Mouse (Mus musculus): ENCODE results near the gene Acot6. TPM values are rescaled to one million over a fixed set of nuclear protein-coding genes. Genes with fewer than 3 reads are reported as not detected.
A peak's percentile ranks its signal among the peaks of the same experiment; 100 is the strongest.

Acot6 gene
- polyA plus RNA-seq, 1 experiment from 2014 or later = 1.4 TPM

- Histone ChIP-seq H3K9me3 (no peaks in the 10 kb centered on the region), H3K4me2 (no peak overlapping the region), H3K4me1 (no peaks in the 10 kb centered on the region), H3K36me3 (peaks cover 28% of the 10 kb centered on the region), H3K9ac (no peak overlapping the region), H3K27me3 (no peaks in the 10 kb centered on the region), H3K27ac (no peak overlapping the region), H3K4me3 (no peak overlapping the region)
- 90% methylated on average over 7 of the region's 7 CpGs for WGBS
- no peak for ATAC-seq (ENCODE audit: insufficient number of reproducible peaks, insufficient read depth, low FRiP score, low TSS enrichment, low read depth)
These were observed 36.7 kb downstream of the Acot6 start for GRCm38 (mm10) chr12:84137131-84137530.

GRCm38 (mm10) chr12:84140135-84140534 lies 39.7 kb downstream of the Acot6 start:
- Histone ChIP-seq H3K27me3 (no peaks in the 10 kb centered on the region), H3K4me3 (no peak overlapping the region), H3K9me3 (no peaks in the 10 kb centered on the region), H3K4me2 (no peak overlapping the region), H3K36me3 (peaks cover 35% of the 10 kb centered on the region), H3K9ac (no peak overlapping the region), H3K4me1 (no peaks in the 10 kb centered on the region), H3K27ac (no peak overlapping the region)
- 72% methylated on average over 4 of the region's 4 CpGs for WGBS
- no peak for ATAC-seq (ENCODE audit: insufficient number of reproducible peaks, insufficient read depth, low FRiP score, low TSS enrichment, low read depth)

- no peaks in the 10 kb centered on the region for H3K9me3 ChIP-seq
- no peak for ATAC-seq (ENCODE audit: insufficient number of reproducible peaks, insufficient read depth, low FRiP score, low TSS enrichment, low read depth)
- H3K9ac ChIP-seq = no peak overlapping the region
- H3K4me3 ChIP-seq = no peak overlapping the region
- H3K27me3 ChIP-seq = no peaks in the 10 kb centered on the region
- no peak overlapping the region for H3K4me2 ChIP-seq
- 88% methylated on average over 4 of the region's 4 CpGs for WGBS
- H3K4me1 ChIP-seq = no peaks in the 10 kb centered on the region
- no peak overlapping the region for H3K27ac ChIP-seq
- peaks cover 29% of the 10 kb centered on the region for H3K36me3 ChIP-seq
These were observed 40.8 kb downstream of the Acot6 start for GRCm38 (mm10) chr12:84141271-84141670.

GRCm38 (mm10) chr12:84142281-84143050 lies 42.0 kb downstream of the Acot6 start:
- Histone ChIP-seq H3K36me3 (peaks cover 18% of the 10 kb centered on the region), H3K9ac (no peak overlapping the region), H3K4me2 (no peak overlapping the region), H3K27ac (no peak overlapping the region), H3K4me1 (no peaks in the 10 kb centered on the region), H3K27me3 (no peaks in the 10 kb centered on the region), H3K4me3 (no peak overlapping the region), H3K9me3 (no peaks in the 10 kb centered on the region)
- 52% methylated on average over 14 of the region's 14 CpGs for WGBS
- no peak for ATAC-seq (ENCODE audit: insufficient number of reproducible peaks, insufficient read depth, low FRiP score, low TSS enrichment, low read depth)

GRCm38 (mm10) chr12:84147954-84148621 lies 47.6 kb downstream of the Acot6 start, which contains the start of gene Pnma1:
Gene Pnma1, minus strand, starts transcription at chr12:84148489.
- H3K4me3 ChIP-seq = peak within 1 kb of the TSS; percentile 54
- peak within 1 kb of the TSS; percentile 95 for H3K4me2 ChIP-seq
- no peak within 1 kb of the TSS for H3K27ac ChIP-seq
- no peaks in the 10 kb centered on the region for H3K9me3 ChIP-seq
- peaks cover 25% of the 10 kb centered on the region for H3K4me1 ChIP-seq
- H3K9ac ChIP-seq = peak within 1 kb of the TSS; percentile 72
- H3K27me3 ChIP-seq = no peaks in the 10 kb centered on the region
- H3K36me3 ChIP-seq = peaks cover 29% of the 10 kb centered on the region
- ATAC-seq (ENCODE audit: insufficient number of reproducible peaks, insufficient read depth, low FRiP score, low TSS enrichment, low read depth) = peak; percentile 54; the same call in 1 of the 2 replicates
- WGBS = under 1% methylated on average over 50 of the region's 50 CpGs

GRCm38 (mm10) chr12:84148622-84149012 lies 48.2 kb downstream of the Acot6 start:
- Histone ChIP-seq H3K27ac (no peak overlapping the region), H3K27me3 (no peaks in the 10 kb centered on the region), H3K36me3 (peaks cover 32% of the 10 kb centered on the region), H3K4me2 (peak overlapping the region; percentile 95), H3K4me1 (peaks cover 25% of the 10 kb centered on the region), H3K9ac (peak overlapping the region; percentile 72), H3K9me3 (no peaks in the 10 kb centered on the region), H3K4me3 (peak overlapping the region; percentile 54)
- no peak for ATAC-seq (ENCODE audit: insufficient number of reproducible peaks, insufficient read depth, low FRiP score, low TSS enrichment, low read depth)
- 14% methylated on average over 10 of the region's 10 CpGs for WGBS

GRCm38 (mm10) chr12:84149971-84150370 lies 49.5 kb downstream of the Acot6 start:
- Histone ChIP-seq H3K9me3 (no peaks in the 10 kb centered on the region), H3K36me3 (peaks cover 39% of the 10 kb centered on the region), H3K4me2 (no peak overlapping the region), H3K27me3 (no peaks in the 10 kb centered on the region), H3K4me3 (no peak overlapping the region), H3K9ac (0 out of 2 replicates have a peak overlapping the region, but pooled peaks have one; percentile 1), H3K27ac (no peak overlapping the region), H3K4me1 (peaks cover 25% of the 10 kb centered on the region)
- no peak for ATAC-seq (ENCODE audit: insufficient number of reproducible peaks, insufficient read depth, low FRiP score, low TSS enrichment, low read depth)
- 85% methylated on average over 15 of the region's 15 CpGs for WGBS

GRCm38 (mm10) chr12:84150976-84151375 lies 50.5 kb downstream of the Acot6 start:
- no peak overlapping the region for H3K4me2 ChIP-seq
- H3K36me3 ChIP-seq = peaks cover 46% of the 10 kb centered on the region
- H3K4me3 ChIP-seq = no peak overlapping the region
- no peak overlapping the region for H3K27ac ChIP-seq
- 59% methylated on average over 6 of the region's 6 CpGs for WGBS
- H3K4me1 ChIP-seq = peaks cover 25% of the 10 kb centered on the region
- no peak for ATAC-seq (ENCODE audit: insufficient number of reproducible peaks, insufficient read depth, low FRiP score, low TSS enrichment, low read depth)
- no peaks in the 10 kb centered on the region for H3K27me3 ChIP-seq
- H3K9ac ChIP-seq = no peak overlapping the region
- no peaks in the 10 kb centered on the region for H3K9me3 ChIP-seq

GRCm38 (mm10) chr12:84151911-84152310 lies 51.5 kb downstream of the Acot6 start:
- Histone ChIP-seq H3K4me3 (no peak overlapping the region), H3K36me3 (peaks cover 55% of the 10 kb centered on the region), H3K27me3 (no peaks in the 10 kb centered on the region), H3K4me1 (peaks cover 25% of the 10 kb centered on the region), H3K9ac (no peak overlapping the region), H3K27ac (no peak overlapping the region), H3K9me3 (no peaks in the 10 kb centered on the region), H3K4me2 (no peak overlapping the region)
- 92% methylated on average over 10 of the region's 10 CpGs for WGBS
- no peak for ATAC-seq (ENCODE audit: insufficient number of reproducible peaks, insufficient read depth, low FRiP score, low TSS enrichment, low read depth)

GRCm38 (mm10) chr12:84152352-84153190 lies 52.1 kb downstream of the Acot6 start:
- H3K27ac ChIP-seq = no peak overlapping the region
- no peak for ATAC-seq (ENCODE audit: insufficient number of reproducible peaks, insufficient read depth, low FRiP score, low TSS enrichment, low read depth)
- H3K9ac ChIP-seq = no peak overlapping the region
- no peak overlapping the region for H3K4me3 ChIP-seq
- peaks cover 60% of the 10 kb centered on the region for H3K36me3 ChIP-seq
- no peaks in the 10 kb centered on the region for H3K9me3 ChIP-seq
- 70% methylated on average over 32 of the region's 32 CpGs for WGBS
- no peak overlapping the region for H3K4me2 ChIP-seq
- no peaks in the 10 kb centered on the region for H3K27me3 ChIP-seq
- peaks cover 25% of the 10 kb centered on the region for H3K4me1 ChIP-seq

GRCm38 (mm10) chr12:84153414-84153813 lies 53.0 kb downstream of the Acot6 start:
- H3K9ac ChIP-seq = no peak overlapping the region
- WGBS = 85% methylated on average over 6 of the region's 6 CpGs
- H3K4me2 ChIP-seq = no peak overlapping the region
- ATAC-seq (ENCODE audit: insufficient number of reproducible peaks, insufficient read depth, low FRiP score, low TSS enrichment, low read depth) = no peak
- H3K9me3 ChIP-seq = no peaks in the 10 kb centered on the region
- no peak overlapping the region for H3K27ac ChIP-seq
- peaks cover 18% of the 10 kb centered on the region for H3K4me1 ChIP-seq
- no peak overlapping the region for H3K4me3 ChIP-seq
- no peaks in the 10 kb centered on the region for H3K27me3 ChIP-seq
- peaks cover 68% of the 10 kb centered on the region for H3K36me3 ChIP-seq
